Mouse (Mus musculus): ENCODE measurements around the gene Lect2. TPM values are rescaled to one million over a fixed set of nuclear protein-coding genes. Genes with fewer than 3 reads are reported as not detected.

Gene Lect2
- total and polyA plus RNA-seq, 2 experiments = 106 to 425 TPM

DNA sequence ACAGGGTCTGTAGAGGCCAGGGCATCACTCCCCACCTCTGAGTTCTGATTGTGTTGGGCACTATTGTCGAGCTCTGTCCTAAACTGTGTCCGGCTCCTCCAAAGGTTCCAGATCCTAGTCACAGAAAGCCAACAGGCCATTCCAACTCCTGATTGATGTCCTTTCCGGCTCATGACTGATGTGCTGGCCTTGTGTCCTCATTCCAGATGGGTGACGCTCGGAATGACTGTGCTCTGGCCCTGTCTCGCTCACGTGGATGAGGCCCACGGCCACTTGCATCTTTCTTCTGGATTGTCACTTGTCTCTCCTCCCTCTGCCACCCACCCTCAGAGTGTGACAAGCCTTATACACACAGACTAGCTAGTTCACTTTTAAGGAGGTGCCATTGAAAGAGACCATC, 42.9 kb upstream of the Lect2 start:
- no peak overlapping the region for H3K9ac ChIP-seq (ENCODE audit: low read depth, low read length)
- H3K36me3 ChIP-seq (ENCODE audit: control insufficient read depth, insufficient read depth, low read length) = no peaks in the 10 kb centered on the region
- no peaks in the 10 kb centered on the region for H3K27me3 ChIP-seq (ENCODE audit: control insufficient read depth, insufficient read depth, low read length)
- 89% methylated on average over 8 of the region's 8 CpGs for WGBS
- no peak for DNase-seq (ENCODE audit: extremely low read depth, low read depth, low spot score)
- H3K79me2 ChIP-seq (ENCODE audit: control insufficient read depth, insufficient read depth, low read length) = no peaks in the 10 kb centered on the region
- no peaks in the 10 kb centered on the region; the same call in 1 of the 2 replicates for H3K4me1 ChIP-seq (ENCODE audit: control insufficient read depth, insufficient read depth, low read length)
- H3K27ac ChIP-seq (replicated peaks; ENCODE audit: insufficient read depth, low read depth, low read length) = no peak overlapping the region
- no peak overlapping the region for H3K4me3 ChIP-seq (ENCODE audit: insufficient read depth, low read depth, low read length)
- TF ChIP-seq POLR2A (IDR thresholded peaks at IDR 0.05; ENCODE audit: extremely low read depth, insufficient read depth, low read length) = no peak
- no peak for TF ChIP-seq CTCF (IDR thresholded peaks at IDR 0.05; ENCODE audit: low read depth, low read length)

DNA sequence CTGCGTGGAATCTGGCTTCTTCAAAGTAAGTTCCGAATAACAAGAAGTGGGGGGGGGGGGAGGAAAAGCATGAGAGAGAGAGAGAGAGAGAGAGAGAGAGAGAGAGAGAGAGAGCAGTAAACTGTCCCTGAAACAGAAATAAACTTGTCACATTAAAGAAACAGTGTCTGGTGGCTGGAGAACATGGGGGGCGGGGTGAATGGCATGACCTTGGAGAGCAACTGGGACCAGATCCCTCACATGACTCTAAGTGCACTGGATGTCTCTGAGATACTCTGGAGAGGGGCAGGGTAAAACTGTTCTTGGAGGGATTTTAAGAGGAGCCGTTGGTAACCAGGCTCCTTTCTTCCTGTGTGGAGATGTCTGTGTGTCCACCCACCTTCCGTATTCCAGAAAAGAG, 41.9 kb upstream of the Lect2 start:
- Histone ChIP-seq H3K27ac (replicated peaks; ENCODE audit: insufficient read depth, low read depth, low read length) (no peak overlapping the region; the same call in 1 of the 2 replicates), H3K79me2 (ENCODE audit: control insufficient read depth, insufficient read depth, low read length) (no peaks in the 10 kb centered on the region), H3K27me3 (ENCODE audit: control insufficient read depth, insufficient read depth, low read length) (no peaks in the 10 kb centered on the region), H3K4me3 (ENCODE audit: insufficient read depth, low read depth, low read length) (no peak overlapping the region), H3K4me1 (ENCODE audit: control insufficient read depth, insufficient read depth, low read length) (no peaks in the 10 kb centered on the region; the same call in 1 of the 2 replicates), H3K36me3 (ENCODE audit: control insufficient read depth, insufficient read depth, low read length) (no peaks in the 10 kb centered on the region), H3K9ac (ENCODE audit: low read depth, low read length) (no peak overlapping the region)
- 90% methylated on average over 5 of the region's 5 CpGs for WGBS
- DNase-seq (ENCODE audit: extremely low read depth, low read depth, low spot score) = no peak
- TF ChIP-seq CTCF (IDR thresholded peaks at IDR 0.05; ENCODE audit: low read depth, low read length) (no peak), POLR2A (IDR thresholded peaks at IDR 0.05; ENCODE audit: extremely low read depth, insufficient read depth, low read length) (no peak)

DNA sequence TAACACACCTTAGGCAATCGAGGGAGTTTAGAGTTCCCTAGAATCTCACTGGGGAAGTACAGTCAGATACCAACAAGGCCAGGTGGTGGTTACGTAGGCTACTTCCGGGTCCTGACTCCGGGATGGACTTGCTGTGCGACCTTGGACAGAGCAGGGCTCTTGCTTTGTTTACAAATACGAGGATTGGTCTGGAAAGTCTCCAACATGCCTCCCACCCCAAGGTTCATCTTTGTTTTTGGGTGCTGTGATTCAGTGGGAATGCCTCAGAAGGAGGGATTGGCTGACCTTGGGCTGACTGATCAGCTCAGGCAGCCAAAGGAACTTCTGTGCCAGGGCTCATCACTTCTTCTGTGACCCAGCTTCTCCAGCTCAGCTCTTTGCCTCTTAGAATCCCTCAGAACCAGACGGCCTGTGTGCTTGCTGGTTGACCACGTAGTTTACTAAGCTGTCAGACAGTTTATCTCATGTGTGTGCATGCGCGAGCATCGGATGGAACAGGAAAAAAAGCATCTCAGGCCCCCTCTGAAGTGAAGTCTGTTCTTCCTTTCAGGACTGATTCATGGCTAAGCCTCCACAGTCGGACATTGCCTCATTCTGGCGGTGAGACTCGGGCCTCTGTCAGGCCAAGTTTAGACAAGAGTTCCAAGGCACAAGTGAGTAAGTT, 40.3 kb upstream of the Lect2 start:
- no peaks in the 10 kb centered on the region for H3K36me3 ChIP-seq (ENCODE audit: control insufficient read depth, insufficient read depth, low read length)
- H3K27ac ChIP-seq (replicated peaks; ENCODE audit: insufficient read depth, low read depth, low read length) = no peak overlapping the region
- no peak overlapping the region for H3K9ac ChIP-seq (ENCODE audit: low read depth, low read length)
- H3K79me2 ChIP-seq (ENCODE audit: control insufficient read depth, insufficient read depth, low read length) = no peaks in the 10 kb centered on the region
- no peak overlapping the region for H3K4me3 ChIP-seq (ENCODE audit: insufficient read depth, low read depth, low read length)
- no peak for TF ChIP-seq CTCF (IDR thresholded peaks at IDR 0.05; ENCODE audit: low read depth, low read length)
- TF ChIP-seq POLR2A (IDR thresholded peaks at IDR 0.05; ENCODE audit: extremely low read depth, insufficient read depth, low read length) = no peak
- no peaks in the 10 kb centered on the region for H3K27me3 ChIP-seq (ENCODE audit: control insufficient read depth, insufficient read depth, low read length)
- WGBS = 27% methylated on average over 14 of the region's 14 CpGs
- H3K4me1 ChIP-seq (ENCODE audit: control insufficient read depth, insufficient read depth, low read length) = no peaks in the 10 kb centered on the region; the same call in 1 of the 2 replicates
- peak; percentile 78 for DNase-seq (ENCODE audit: extremely low read depth, low read depth, low spot score)

DNA sequence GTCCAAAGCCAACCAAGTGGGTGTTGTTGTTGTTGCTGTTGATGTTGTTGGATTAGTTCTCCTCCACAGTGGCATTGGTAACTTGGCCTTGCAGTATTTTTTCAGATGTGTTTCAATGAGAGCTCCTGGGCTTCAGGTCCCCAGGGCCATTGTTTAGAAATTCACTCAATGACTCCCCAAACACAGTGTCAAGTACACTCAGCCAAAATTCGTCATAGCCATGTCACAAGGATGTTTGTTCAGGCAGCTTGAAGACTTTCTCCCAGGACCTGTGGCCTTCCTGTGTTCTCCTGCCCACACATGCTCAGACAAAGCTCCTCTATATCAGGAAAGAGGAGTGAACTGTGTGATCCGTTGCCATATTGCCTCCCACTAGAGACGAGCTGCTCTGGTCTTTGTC, 37.7 kb upstream of the Lect2 start:
- no peaks in the 10 kb centered on the region; the same call in 1 of the 2 replicates for H3K4me1 ChIP-seq (ENCODE audit: control insufficient read depth, insufficient read depth, low read length)
- H3K36me3 ChIP-seq (ENCODE audit: control insufficient read depth, insufficient read depth, low read length) = no peaks in the 10 kb centered on the region
- TF ChIP-seq CTCF (IDR thresholded peaks at IDR 0.05; ENCODE audit: low read depth, low read length) = no peak
- TF ChIP-seq POLR2A (IDR thresholded peaks at IDR 0.05; ENCODE audit: extremely low read depth, insufficient read depth, low read length) = no peak
- no peak overlapping the region for H3K27ac ChIP-seq (replicated peaks; ENCODE audit: insufficient read depth, low read depth, low read length)
- 82% methylated on average over 3 of the region's 3 CpGs for WGBS
- no peak overlapping the region for H3K4me3 ChIP-seq (ENCODE audit: insufficient read depth, low read depth, low read length)
- no peaks in the 10 kb centered on the region for H3K79me2 ChIP-seq (ENCODE audit: control insufficient read depth, insufficient read depth, low read length)
- no peak for DNase-seq (ENCODE audit: extremely low read depth, low read depth, low spot score)
- H3K9ac ChIP-seq (ENCODE audit: low read depth, low read length) = no peak overlapping the region
- no peaks in the 10 kb centered on the region for H3K27me3 ChIP-seq (ENCODE audit: control insufficient read depth, insufficient read depth, low read length)

DNA sequence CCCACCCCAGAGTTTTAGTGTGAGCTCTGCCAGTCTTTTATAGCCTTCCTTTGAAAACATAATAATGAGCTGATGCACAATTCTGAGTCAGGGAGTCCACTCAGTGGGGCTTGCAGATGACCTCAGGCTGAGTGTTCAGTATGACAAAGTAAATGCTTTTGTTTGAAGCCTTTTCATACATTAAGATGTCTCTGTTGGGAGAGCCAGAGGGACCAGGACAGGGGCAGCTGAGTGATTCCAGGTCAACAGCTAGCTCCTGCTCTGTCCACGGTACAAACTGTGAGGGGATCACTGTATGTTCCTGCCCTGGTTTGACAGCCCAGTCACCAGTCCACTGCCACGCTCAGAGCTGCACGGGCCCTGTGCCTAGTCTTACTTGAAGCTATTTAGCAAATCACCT, 34.4 kb upstream of the Lect2 start:
- Histone ChIP-seq H3K27me3 (ENCODE audit: control insufficient read depth, insufficient read depth, low read length) (no peaks in the 10 kb centered on the region), H3K4me1 (ENCODE audit: control insufficient read depth, insufficient read depth, low read length) (no peaks in the 10 kb centered on the region), H3K27ac (replicated peaks; ENCODE audit: insufficient read depth, low read depth, low read length) (no peak overlapping the region), H3K36me3 (ENCODE audit: control insufficient read depth, insufficient read depth, low read length) (no peaks in the 10 kb centered on the region), H3K9ac (ENCODE audit: low read depth, low read length) (no peak overlapping the region), H3K79me2 (ENCODE audit: control insufficient read depth, insufficient read depth, low read length) (no peaks in the 10 kb centered on the region), H3K4me3 (ENCODE audit: insufficient read depth, low read depth, low read length) (no peak overlapping the region)
- DNase-seq (ENCODE audit: extremely low read depth, low read depth, low spot score) = no peak
- TF ChIP-seq CTCF (IDR thresholded peaks at IDR 0.05; ENCODE audit: low read depth, low read length) (no peak), POLR2A (IDR thresholded peaks at IDR 0.05; ENCODE audit: extremely low read depth, insufficient read depth, low read length) (no peak)
- WGBS = 94% methylated on average over 3 of the region's 3 CpGs

DNA sequence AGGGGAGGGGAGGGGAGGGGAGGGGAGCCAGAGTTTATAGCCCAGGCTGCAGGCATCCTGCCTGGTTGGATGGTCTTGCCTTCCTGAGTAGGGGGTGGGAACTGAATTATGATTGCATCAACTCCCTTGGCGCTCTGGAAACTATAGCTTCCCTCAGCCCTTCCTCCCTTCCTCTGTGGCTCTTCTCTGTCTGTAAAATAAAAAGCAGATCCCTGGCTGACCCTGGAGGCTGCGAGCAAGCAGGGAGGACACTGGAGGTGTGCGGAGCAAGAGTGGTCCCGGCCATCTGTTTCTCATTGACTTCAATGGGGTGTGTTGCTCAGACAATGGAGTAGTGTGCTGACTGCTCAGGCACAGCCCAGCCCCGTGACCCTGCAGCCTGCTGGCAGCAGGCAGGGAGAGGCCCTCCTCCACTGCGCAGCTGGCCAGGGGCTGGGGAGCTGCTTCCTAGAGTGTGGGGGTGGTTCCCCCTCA, 33.7 kb upstream of the Lect2 start:
- no peaks in the 10 kb centered on the region for H3K36me3 ChIP-seq (ENCODE audit: control insufficient read depth, insufficient read depth, low read length)
- no peak for DNase-seq (ENCODE audit: extremely low read depth, low read depth, low spot score)
- TF ChIP-seq POLR2A (IDR thresholded peaks at IDR 0.05; ENCODE audit: extremely low read depth, insufficient read depth, low read length) (no peak), CTCF (IDR thresholded peaks at IDR 0.05; ENCODE audit: low read depth, low read length) (no peak)
- no peak overlapping the region for H3K9ac ChIP-seq (ENCODE audit: low read depth, low read length)
- no peak overlapping the region for H3K27ac ChIP-seq (replicated peaks; ENCODE audit: insufficient read depth, low read depth, low read length)
- 51% methylated on average over 6 of the region's 6 CpGs for WGBS
- no peaks in the 10 kb centered on the region for H3K4me1 ChIP-seq (ENCODE audit: control insufficient read depth, insufficient read depth, low read length)
- no peaks in the 10 kb centered on the region for H3K27me3 ChIP-seq (ENCODE audit: control insufficient read depth, insufficient read depth, low read length)
- H3K79me2 ChIP-seq (ENCODE audit: control insufficient read depth, insufficient read depth, low read length) = no peaks in the 10 kb centered on the region
- H3K4me3 ChIP-seq (ENCODE audit: insufficient read depth, low read depth, low read length) = no peak overlapping the region

All from liver, adult 2 months (tissue).